Comparison of ENCODE assay signal across 30 mouse cellular contexts in the genomic region with DNA sequence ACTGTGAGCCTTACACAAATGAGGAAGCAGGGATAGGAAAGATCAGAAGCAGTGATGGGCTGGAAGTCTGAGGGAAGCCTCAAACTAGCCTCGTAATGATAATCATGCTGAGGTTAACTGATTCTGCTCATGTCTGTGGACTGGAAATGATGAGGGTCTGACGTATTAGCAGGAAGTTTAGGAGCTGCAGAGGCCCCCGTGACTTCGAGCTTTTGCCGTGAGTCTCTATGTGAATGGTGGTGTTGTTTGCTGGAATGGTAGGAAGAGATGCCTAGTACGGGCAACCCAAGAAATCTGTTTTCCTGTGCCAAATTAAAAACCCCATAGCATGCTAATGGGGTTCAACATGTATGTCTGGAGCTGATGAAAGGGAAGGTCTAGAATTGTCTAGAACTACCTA.
"Had no signal": no experiment of that assay in that cellular context is flagged by ENCODE, and none has a peak within 500 bp of the region (broad histone marks: within the 10 kb centered on the region; RNA-seq: fewer than 3 reads in every experiment).

No protein-coding gene starts in this region.

- ATAC-seq: liver, embryonic 12.5 days; liver, postnatal 0 days; lung, postnatal 0 days; midbrain, embryonic 13.5 days; midbrain, embryonic 16.5 days had no signal

- DNase-seq: left cerebral cortex, postnatal 4 days; liver; liver, embryonic 13.5 days; liver, postnatal 0 days; lung, adult 18-20 months; lung, adult 2 months; lung, embryonic 14.5 days; lung, postnatal 10 days; lung, postnatal 14 days; lung, postnatal 36 days; lung, postnatal 4 days had no signal

- H3K4me3 ChIP-seq: left cerebral cortex, adult 2 months; limb, embryonic 10.5 days; limb, embryonic 12.5 days; limb, embryonic 13.5 days; limb, embryonic 15.5 days; liver, embryonic 12.5 days; liver, embryonic 13.5 days; liver, embryonic 15.5 days; lung, embryonic 15.5 days; megakaryocyte, embryonic 14.5 days; midbrain, embryonic 10.5 days; midbrain, embryonic 12.5 days; midbrain, embryonic 13.5 days; myocyte; neural tube, embryonic 12.5 days had no signal

- H3K9me3 ChIP-seq: limb, embryonic 10.5 days; limb, embryonic 12.5 days; limb, embryonic 13.5 days; limb, embryonic 15.5 days; liver, embryonic 12.5 days; liver, embryonic 13.5 days; liver, embryonic 15.5 days; lung, embryonic 15.5 days; midbrain, embryonic 10.5 days; midbrain, embryonic 12.5 days; midbrain, embryonic 13.5 days; neural tube, embryonic 12.5 days had no signal

- H3K27ac ChIP-seq: left cerebral cortex, adult 2 months; limb, embryonic 10.5 days; limb, embryonic 12.5 days; limb, embryonic 13.5 days; limb, embryonic 15.5 days; liver, embryonic 12.5 days; liver, embryonic 13.5 days; liver, embryonic 14.5 days; liver, embryonic 15.5 days; lung, embryonic 15.5 days; macrophage; midbrain, embryonic 10.5 days; midbrain, embryonic 12.5 days; midbrain, embryonic 13.5 days; neural tube, embryonic 12.5 days had no signal

- H3K9ac ChIP-seq: limb, embryonic 12.5 days; limb, embryonic 13.5 days; limb, embryonic 15.5 days; liver, embryonic 12.5 days; liver, embryonic 13.5 days; liver, embryonic 14.5 days; liver, embryonic 15.5 days; liver, postnatal 0 days; lung, embryonic 14.5 days; lung, embryonic 15.5 days; midbrain, embryonic 12.5 days; midbrain, embryonic 13.5 days; neural tube, embryonic 12.5 days had no signal

- H3K4me2 ChIP-seq: limb, embryonic 12.5 days; limb, embryonic 13.5 days; limb, embryonic 15.5 days; liver, embryonic 11.5 days; liver, embryonic 12.5 days; liver, embryonic 13.5 days; liver, embryonic 15.5 days; lung, embryonic 14.5 days; lung, embryonic 15.5 days; midbrain, embryonic 12.5 days; midbrain, embryonic 13.5 days; neural tube, embryonic 12.5 days had no signal

- H3K27me3 ChIP-seq: limb, embryonic 12.5 days; limb, embryonic 13.5 days; limb, embryonic 15.5 days; liver, embryonic 12.5 days; liver, embryonic 13.5 days; liver, embryonic 15.5 days; lung, embryonic 15.5 days; megakaryocyte, embryonic 14.5 days; midbrain, embryonic 13.5 days; neural tube, embryonic 12.5 days had no signal

- H3K36me3 ChIP-seq: limb, embryonic 10.5 days; limb, embryonic 12.5 days; limb, embryonic 13.5 days; limb, embryonic 15.5 days; liver, embryonic 12.5 days; liver, embryonic 13.5 days; liver, embryonic 15.5 days; lung, embryonic 15.5 days; midbrain, embryonic 10.5 days; midbrain, embryonic 12.5 days; midbrain, embryonic 13.5 days; neural tube, embryonic 12.5 days had no signal

- H3K4me1 ChIP-seq: limb, embryonic 10.5 days; limb, embryonic 12.5 days; limb, embryonic 13.5 days; limb, embryonic 15.5 days; liver, embryonic 12.5 days; liver, embryonic 13.5 days; liver, embryonic 15.5 days; lung, embryonic 15.5 days; megakaryocyte, embryonic 14.5 days had no signal
